Mouse (Mus musculus): Measurements from ENCODE around the gene Cib4. TPM values are rescaled to one million over a fixed set of nuclear protein-coding genes. Genes with fewer than 3 reads are reported as not detected.
A peak's percentile ranks its signal among the peaks of the same experiment; 100 is the strongest.

Cib4 gene
- total RNA-seq, 2 experiments from 2014 or later: 0.67 to 1.1 TPM

- DNase-seq: no peak
Observed at GRCm38 (mm10) chr5:30574367-30574766, 28.7 kb upstream of the Cib4 start.

GRCm38 (mm10) chr5:30571820-30572219 is 26.2 kb upstream of the Cib4 start:
- DNase-seq: no peak

- no peak for DNase-seq
Observed at GRCm38 (mm10) chr5:30568479-30568878, 22.8 kb upstream of the Cib4 start.

- no peak for DNase-seq
Observed at GRCm38 (mm10) chr5:30559986-30560493, 14.4 kb upstream of the Cib4 start.

GRCm38 (mm10) chr5:30559421-30559820 is 13.8 kb upstream of the Cib4 start:
- DNase-seq: no peak

GRCm38 (mm10) chr5:30556284-30556683 is 10.6 kb upstream of the Cib4 start:
- DNase-seq: no peak

- DNase-seq: peak; percentile 61
Observed at GRCm38 (mm10) chr5:30554981-30555380, 9.3 kb upstream of the Cib4 start.

GRCm38 (mm10) chr5:30553936-30554335 is 8.3 kb upstream of the Cib4 start:
- peak; percentile 57 for DNase-seq

- DNase-seq: peak; percentile 60
Observed at GRCm38 (mm10) chr5:30552006-30552405, 6.4 kb upstream of the Cib4 start.

- peak; percentile 89 for DNase-seq
Observed at GRCm38 (mm10) chr5:30551022-30551638, 5.5 kb upstream of the Cib4 start.

GRCm38 (mm10) chr5:30550334-30551021 is 4.8 kb upstream of the Cib4 start:
- peak; percentile 85 for DNase-seq

GRCm38 (mm10) chr5:30548681-30549080 is 3.0 kb upstream of the Cib4 start:
- no peak for DNase-seq

- DNase-seq: peak; percentile 63
Observed at GRCm38 (mm10) chr5:30536051-30536570, 9.5 kb downstream of the Cib4 start.

GRCm38 (mm10) chr5:30534637-30535036 is 11.0 kb downstream of the Cib4 start:
- no peak for DNase-seq

GRCm38 (mm10) chr5:30528906-30529305 is 16.7 kb downstream of the Cib4 start:
- no peak for DNase-seq

GRCm38 (mm10) chr5:30527129-30527528 is 18.5 kb downstream of the Cib4 start:
- no peak for DNase-seq

GRCm38 (mm10) chr5:30525920-30526836 is 19.5 kb downstream of the Cib4 start:
- DNase-seq: no peak

- DNase-seq: no peak
Observed at GRCm38 (mm10) chr5:30524213-30524612, 21.4 kb downstream of the Cib4 start.

GRCm38 (mm10) chr5:30523131-30523530 is 22.5 kb downstream of the Cib4 start:
- no peak for DNase-seq

- DNase-seq: no peak
Observed at GRCm38 (mm10) chr5:30522406-30522805, 23.2 kb downstream of the Cib4 start.

- DNase-seq: peak; percentile 59
Observed at GRCm38 (mm10) chr5:30520214-30520732, 25.4 kb downstream of the Cib4 start.

GRCm38 (mm10) chr5:30519494-30519893 is 26.1 kb downstream of the Cib4 start:
- DNase-seq: no peak

Data from adrenal gland, postnatal 10 days (tissue).